Mouse (Mus musculus) hindbrain, embryonic 11.5 days (tissue): Measurements from ENCODE around the gene Tmcc1. TPM values are rescaled to one million over a fixed set of nuclear protein-coding genes. Genes with fewer than 3 reads are reported as not detected.
"Not testable (repeated sequence)": the region's sequence is repeated elsewhere in the genome, so short reads cannot be mapped to it uniquely, and the experiment has no call there.

Experiments
- ATAC-seq: fragments of 200-750 bp; cut with Nextera tagmentation; 2 replicates; pipeline ENCODE4 v1.8.0; 2017; ENCODE audit warnings: mild to moderate bottlenecking, moderate TSS enrichment, moderate library complexity; ENCODE audit not compliant: low FRiP score
- DNase-seq: peaks from one replicate; pipeline ENCODE4 v3.0.0-alpha.2; 2015; ENCODE audit warnings: low spot score
- H3K27ac ChIP-seq: fragments of 300-500 bp; sonication (generic); 2 replicates; pipeline ENCODE4 v1.5.1; 2014; ENCODE audit warnings: mild to moderate bottlenecking, low read depth, low read length
- H3K27me3 ChIP-seq: fragments of 300-500 bp; sonication (generic); 2 replicates; pipeline ENCODE4 v1.6.1; 2014; ENCODE audit warnings: mild to moderate bottlenecking, low read length, moderate library complexity, mixed read lengths; ENCODE audit not compliant: control insufficient read depth, insufficient read depth
- H3K36me3 ChIP-seq: fragments of 300-500 bp; sonication (generic); 2 replicates; pipeline ENCODE4 v1.6.1; 2014; ENCODE audit warnings: mild to moderate bottlenecking, low read length, moderate library complexity, mixed read lengths; ENCODE audit not compliant: control insufficient read depth, insufficient read depth
- H3K4me1 ChIP-seq: fragments of 300-500 bp; sonication (generic); replicated peaks from 2 replicates; pipeline ENCODE4 v1.6.1; 2014; ENCODE audit warnings: low read length, mixed read lengths; ENCODE audit not compliant: control insufficient read depth, insufficient read depth
- H3K4me2 ChIP-seq: fragments of 300-500 bp; sonication (generic); replicated peaks from 2 replicates; pipeline ENCODE4 v1.6.1; 2014; ENCODE audit warnings: mild to moderate bottlenecking, low read depth, low read length
- H3K4me3 ChIP-seq: fragments of 300-500 bp; sonication (generic); 2 replicates; pipeline ENCODE4 v1.5.1; 2014; ENCODE audit warnings: low read depth, low read length
- H3K9ac ChIP-seq: fragments of 300-500 bp; sonication (generic); 2 replicates; pipeline ENCODE4 v1.6.1; 2014; ENCODE audit warnings: low read depth, low read length
- H3K9me3 ChIP-seq: fragments of 300-500 bp; sonication (generic); 2 replicates; pipeline ENCODE4 v1.6.1; 2016; ENCODE audit warnings: low read length; ENCODE audit not compliant: control insufficient read depth
- WGBS: fragments of 180-500 bp; shearing (Covaris S2); extraction: QIAGEN DNeasy Blood & Tissue Kit; methylation state at CpG from one replicate; pipeline ENCODE4 v1.1.7; 2014; 5-methylcytosine and 5-hydroxymethylcytosine counted together
- polyA plus RNA-seq: library from polyadenylated mRNA; unstranded; fragments of >200 nt; fragmentation: Nextera tagmentation; extraction: Ambion mirVana; gene quantifications from 2 replicates; pipeline ENCODE4 v1.2.1, GENCODE M21; 2014

Tmcc1 gene
- polyA plus RNA-seq, 1 experiment from 2014 or later = 23.4 TPM

DNA sequence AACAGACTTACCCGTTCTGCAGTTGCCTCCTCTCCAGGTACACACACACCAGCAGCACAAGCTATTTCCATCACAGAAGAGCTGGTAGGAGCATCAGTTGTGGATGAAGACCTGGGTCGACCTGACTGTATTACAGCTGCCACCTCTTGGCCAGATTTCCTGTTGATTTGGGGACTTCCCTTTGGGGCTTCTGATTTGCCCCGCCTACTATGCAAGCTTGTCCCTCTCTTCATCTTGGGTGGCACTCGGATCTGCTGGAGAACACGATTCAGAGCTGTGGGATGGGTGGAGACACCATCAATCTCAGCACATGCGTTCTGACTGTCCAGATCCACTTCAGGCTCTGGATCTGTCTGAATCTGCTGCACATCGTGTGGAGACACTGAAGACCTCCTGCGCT lies 59.5 kb downstream of the Tmcc1 start:
- no peak overlapping the region for H3K4me3 ChIP-seq
- H3K9me3 ChIP-seq = no peaks in the 10 kb centered on the region
- H3K27ac ChIP-seq = no peak overlapping the region
- no peaks in the 10 kb centered on the region for H3K27me3 ChIP-seq
- ATAC-seq (no peak), DNase-seq (no peak)
- H3K36me3 ChIP-seq = no peaks in the 10 kb centered on the region
- no peaks in the 10 kb centered on the region for H3K4me1 ChIP-seq
- 81% methylated on average over 8 of the region's 8 CpGs for WGBS
- H3K4me2 ChIP-seq = no peak overlapping the region
- H3K9ac ChIP-seq = no peak overlapping the region

DNA sequence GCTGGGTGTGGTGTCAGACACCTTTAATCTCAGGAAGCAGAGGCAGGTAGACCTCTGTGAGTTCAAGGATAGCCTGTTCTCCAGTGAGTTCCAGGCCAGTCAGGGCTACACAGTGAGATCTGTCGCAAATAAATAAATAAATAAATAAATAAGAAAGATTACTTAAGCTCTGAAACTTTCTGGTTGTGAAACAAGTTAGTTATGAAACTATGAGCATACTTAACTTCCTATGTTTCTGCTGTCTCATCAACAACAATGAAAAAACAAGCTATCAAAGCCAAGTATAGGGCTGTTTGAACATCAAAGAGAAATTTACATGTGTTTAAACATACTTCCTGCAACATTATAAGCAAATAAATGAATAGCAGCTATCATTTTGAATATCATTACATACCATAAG lies 61.5 kb downstream of the Tmcc1 start:
- no peak for DNase-seq
- H3K36me3 ChIP-seq = no peaks in the 10 kb centered on the region
- no peak overlapping the region for H3K9ac ChIP-seq
- no peaks in the 10 kb centered on the region for H3K27me3 ChIP-seq
- H3K9me3 ChIP-seq = no peaks in the 10 kb centered on the region
- ATAC-seq = no peak
- 97% methylated on average over 1 of the region's 1 CpGs for WGBS
- H3K4me2 ChIP-seq = no peak overlapping the region
- no peak overlapping the region for H3K4me3 ChIP-seq
- no peak overlapping the region for H3K27ac ChIP-seq
- no peaks in the 10 kb centered on the region for H3K4me1 ChIP-seq

DNA sequence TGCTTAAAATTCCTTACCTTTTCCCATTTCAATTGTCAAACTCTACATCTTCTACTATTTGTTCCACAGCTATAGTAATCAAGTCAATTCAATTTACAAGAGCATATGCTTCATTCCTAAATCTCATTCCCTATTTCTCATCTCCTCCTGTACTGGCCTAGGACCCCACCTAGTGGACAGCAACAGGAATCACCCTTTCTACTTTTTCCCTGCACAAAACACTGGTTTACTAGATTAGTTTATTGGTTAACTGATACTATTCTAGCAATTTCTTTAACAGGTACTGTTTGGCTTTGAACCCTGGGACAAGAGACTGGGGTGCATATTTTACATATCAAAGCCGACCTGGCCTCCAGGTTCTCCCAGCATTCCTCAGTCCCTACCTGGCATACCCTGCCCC lies 64.6 kb downstream of the Tmcc1 start:
- 0% methylated on average over 1 of the region's 1 CpGs for WGBS
- Histone ChIP-seq H3K27ac (no peak overlapping the region), H3K4me2 (no peak overlapping the region), H3K27me3 (no peaks in the 10 kb centered on the region), H3K9ac (no peak overlapping the region), H3K4me3 (no peak overlapping the region), H3K9me3 (no peaks in the 10 kb centered on the region), H3K36me3 (no peaks in the 10 kb centered on the region), H3K4me1 (no peaks in the 10 kb centered on the region)
- ATAC-seq (no peak), DNase-seq (peak; percentile 36)

DNA sequence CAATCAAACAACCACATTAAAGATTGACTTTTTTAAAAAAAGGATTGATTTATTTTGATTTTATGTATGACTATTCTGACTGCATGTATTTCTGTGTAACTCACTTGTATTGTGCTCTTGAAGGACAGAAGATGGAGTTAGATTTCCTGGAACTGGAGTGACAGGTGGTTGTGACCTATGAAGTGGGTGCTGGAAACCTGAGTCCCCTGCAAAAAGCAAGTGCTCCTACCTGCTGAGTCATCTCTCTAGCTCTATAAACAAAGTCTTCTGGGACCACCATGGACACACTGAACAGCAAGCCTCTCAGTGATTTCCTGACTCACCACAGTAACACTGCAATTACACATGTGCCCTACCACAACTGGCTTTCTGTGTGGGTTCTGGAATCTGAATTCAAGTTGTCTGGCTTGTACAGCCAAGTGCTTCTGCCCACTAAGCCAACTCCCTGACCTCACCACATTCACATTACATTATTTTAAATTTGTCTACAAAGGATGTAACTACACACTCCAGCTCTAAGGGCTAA lies 65.3 kb downstream of the Tmcc1 start:
- no peaks in the 10 kb centered on the region for H3K9me3 ChIP-seq
- H3K9ac ChIP-seq = no peak overlapping the region
- no peak overlapping the region for H3K27ac ChIP-seq
- ATAC-seq (no peak), DNase-seq (no peak)
- no peaks in the 10 kb centered on the region for H3K36me3 ChIP-seq
- no peaks in the 10 kb centered on the region for H3K4me1 ChIP-seq
- H3K4me2 ChIP-seq = no peak overlapping the region
- H3K27me3 ChIP-seq = no peaks in the 10 kb centered on the region
- no peak overlapping the region for H3K4me3 ChIP-seq

DNA sequence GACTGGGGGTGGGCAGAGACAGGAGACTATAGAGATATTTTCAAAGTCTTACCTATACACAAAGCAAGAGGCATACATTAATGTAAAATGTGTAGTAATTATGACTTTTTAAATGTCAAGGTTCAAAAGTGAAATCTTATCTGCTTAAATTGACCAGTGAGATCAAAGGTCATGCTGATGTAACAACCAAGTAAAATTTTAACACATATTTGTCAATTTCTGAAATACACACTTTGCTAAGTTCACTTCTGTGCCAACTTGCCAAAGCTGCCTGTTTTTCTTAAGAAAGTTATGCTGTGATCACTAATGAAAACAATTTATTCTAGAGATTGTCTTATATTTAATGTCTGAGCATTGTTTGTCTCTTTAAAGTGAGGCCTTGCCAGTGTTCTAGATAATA lies 66.7 kb downstream of the Tmcc1 start:
- ATAC-seq (no peak), DNase-seq (no peak)
- no peaks in the 10 kb centered on the region for H3K9me3 ChIP-seq
- no peaks in the 10 kb centered on the region for H3K4me1 ChIP-seq
- H3K4me2 ChIP-seq = no peak overlapping the region
- H3K36me3 ChIP-seq = no peaks in the 10 kb centered on the region
- H3K27ac ChIP-seq = no peak overlapping the region
- H3K9ac ChIP-seq = no peak overlapping the region
- no peaks in the 10 kb centered on the region for H3K27me3 ChIP-seq
- H3K4me3 ChIP-seq = no peak overlapping the region

DNA sequence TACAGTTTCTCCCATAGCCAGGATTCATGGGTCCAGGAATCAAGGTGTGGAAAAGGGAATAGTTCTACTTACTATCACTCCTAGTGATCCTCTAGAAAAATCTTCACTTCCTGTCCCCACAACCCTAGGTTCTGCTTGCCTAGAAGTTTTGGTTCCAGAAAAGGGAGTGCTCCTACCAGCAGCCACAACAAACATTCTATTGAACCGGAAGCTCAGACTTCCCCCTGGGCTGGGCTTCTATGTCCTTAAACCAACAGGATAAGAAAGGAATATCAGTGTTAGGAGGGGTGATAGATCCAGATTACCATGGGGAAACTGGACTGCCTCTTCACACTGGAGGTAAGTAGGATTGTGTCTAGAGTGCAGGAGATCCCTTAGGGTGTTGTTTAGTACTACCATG lies 70.4 kb downstream of the Tmcc1 start:
- H3K9me3 ChIP-seq = no peaks in the 10 kb centered on the region
- no peak overlapping the region for H3K4me2 ChIP-seq
- no peak for DNase-seq
- 91% methylated on average over 1 of the region's 1 CpGs for WGBS
- no peak overlapping the region for H3K9ac ChIP-seq
- ATAC-seq = no peak
- no peaks in the 10 kb centered on the region for H3K4me1 ChIP-seq
- no peaks in the 10 kb centered on the region for H3K27me3 ChIP-seq
- H3K27ac ChIP-seq = no peak overlapping the region
- H3K36me3 ChIP-seq = no peaks in the 10 kb centered on the region
- H3K4me3 ChIP-seq = no peak overlapping the region

DNA sequence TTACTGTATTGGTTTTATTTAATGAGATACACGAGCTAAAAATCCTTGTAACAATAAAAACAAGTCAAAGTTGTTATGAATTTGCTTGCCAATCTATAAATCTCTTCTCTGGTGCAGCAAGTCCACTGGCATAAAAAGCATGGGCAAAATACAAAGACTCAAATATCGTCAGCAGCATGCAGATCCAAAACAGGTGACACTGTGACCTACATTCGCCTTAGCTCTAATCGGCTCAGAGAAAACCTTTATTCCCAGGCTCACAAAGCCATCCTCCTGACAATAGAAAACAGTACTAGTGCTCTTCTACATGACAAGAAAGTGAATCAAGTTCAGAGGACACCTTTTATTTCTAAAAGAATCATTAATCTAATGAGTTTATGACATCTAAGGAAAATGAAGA lies 73.6 kb downstream of the Tmcc1 start:
- Histone ChIP-seq H3K27me3 (no peaks in the 10 kb centered on the region), H3K9ac (no peak overlapping the region), H3K4me1 (no peaks in the 10 kb centered on the region), H3K4me2 (no peak overlapping the region), H3K9me3 (no peaks in the 10 kb centered on the region), H3K27ac (no peak overlapping the region), H3K36me3 (no peaks in the 10 kb centered on the region), H3K4me3 (no peak overlapping the region)
- DNase-seq (no peak), ATAC-seq (no peak)
- WGBS = 71% methylated on average over 4 of the region's 4 CpGs

DNA sequence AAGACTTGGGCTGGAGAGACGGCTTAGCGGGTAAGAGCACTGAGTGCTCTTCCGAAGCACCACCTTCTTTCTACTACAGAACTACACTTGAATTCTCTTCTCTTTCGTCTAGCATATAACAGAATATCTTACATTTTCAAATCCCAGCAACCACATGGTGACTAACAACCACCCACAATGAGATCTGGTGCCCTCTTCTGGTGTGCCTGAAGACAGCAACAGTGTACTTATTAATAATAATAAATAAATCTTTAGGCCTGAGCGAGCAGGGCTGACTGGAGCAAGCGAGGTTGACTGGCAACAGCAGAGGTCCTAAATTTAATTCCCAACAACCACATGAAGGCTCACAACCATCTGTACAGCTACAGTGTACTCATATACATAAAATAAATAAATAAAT lies 76.7 kb downstream of the Tmcc1 start:
- not testable (repeated sequence) for H3K27me3 ChIP-seq, ATAC-seq, H3K9ac ChIP-seq, H3K9me3 ChIP-seq, H3K36me3 ChIP-seq, DNase-seq, H3K4me1 ChIP-seq, H3K4me3 ChIP-seq, H3K27ac ChIP-seq, H3K4me2 ChIP-seq
- WGBS = 93% methylated on average over 6 of the region's 6 CpGs

DNA sequence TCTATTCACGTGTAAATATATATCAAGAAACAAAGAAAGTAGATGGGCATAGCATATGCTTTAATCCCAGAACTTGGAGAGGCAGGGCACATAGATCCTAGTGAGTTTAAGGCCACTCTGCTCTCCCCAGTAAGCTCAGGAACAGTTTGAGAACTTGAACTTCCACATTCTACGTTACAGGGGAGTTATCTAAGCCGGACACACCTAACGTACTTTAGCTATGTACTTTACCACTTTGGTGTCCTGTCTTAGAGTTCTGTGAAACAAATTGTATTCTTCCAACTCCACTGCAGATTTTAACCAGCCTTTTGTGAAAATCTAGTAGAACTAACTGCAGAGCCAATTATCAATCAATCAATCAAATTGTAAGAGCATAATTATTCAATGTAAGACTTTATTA lies 82.7 kb downstream of the Tmcc1 start:
- Histone ChIP-seq H3K4me1 (peaks cover 3% of the 10 kb centered on the region; the same call in 1 of the 2 replicates), H3K9me3 (no peaks in the 10 kb centered on the region), H3K4me3 (no peak overlapping the region), H3K36me3 (no peaks in the 10 kb centered on the region), H3K27me3 (no peaks in the 10 kb centered on the region), H3K27ac (no peak overlapping the region), H3K9ac (no peak overlapping the region), H3K4me2 (no peak overlapping the region)
- DNase-seq = no peak
- 88% methylated on average over 4 of the region's 4 CpGs for whole genome bisulfite sequencing
- ATAC-seq = no peak
